Mouse (Mus musculus) MEL (cell line): Measurements from ENCODE around the gene Scai.

ENCODE experiments used
- CTCF ChIP-seq, 3 experiments: IDR thresholded peaks in 2 of 3; conservative IDR thresholded peaks in 1 of 3; 2 replicates each; pipeline ENCODE4 v1.5.1; 2011 to 2012; ENCODE audit warnings: low read length in 3 of 3, low read depth in 2 of 3, mild to moderate bottlenecking in 2 of 3, improper control_type of control experiment in 1 of 3, inconsistent platforms in 1 of 3, mixed read lengths in 1 of 3, moderate library complexity in 1 of 3; ENCODE audit not compliant: control insufficient read depth in 1 of 3, insufficient read depth in 1 of 3, poor library complexity in 1 of 3, severe bottlenecking in 1 of 3
- E2F4 ChIP-seq: IDR thresholded peaks from 2 replicates; pipeline ENCODE4 v1.6.1; 2011; ENCODE audit warnings: low read depth, low read length, improper control_type of control experiment, borderline replicate concordance
- GATA1 ChIP-seq: IDR thresholded peaks from 2 replicates; pipeline ENCODE4 v1.6.1; 2011; ENCODE audit warnings: low read depth, low read length, improper control_type of control experiment
- MXI1 ChIP-seq: IDR thresholded peaks from 2 replicates; pipeline ENCODE4 v1.6.1; 2011; ENCODE audit warnings: mild to moderate bottlenecking, low read depth, low read length, improper control_type of control experiment
- MYC ChIP-seq: IDR thresholded peaks from 2 replicates; pipeline ENCODE4 v1.6.1; 2011; ENCODE audit warnings: low read depth, mild to moderate bottlenecking, low read length, improper control_type of control experiment, moderate library complexity
- NRF1 ChIP-seq: IDR thresholded peaks from 2 replicates; pipeline ENCODE4 v1.6.1; 2014; ENCODE audit warnings: low read depth, mild to moderate bottlenecking, inconsistent platforms, low read length, improper control_type of control experiment, moderate library complexity; ENCODE audit not compliant: poor library complexity, insufficient read depth, severe bottlenecking
- POLR2A ChIP-seq, 2 experiments: IDR thresholded peaks; 2 replicates each; pipeline ENCODE4 v1.6.1; 2011 to 2012; ENCODE audit warnings: low read length in 2 of 2, mild to moderate bottlenecking in 2 of 2, control low read depth in 1 of 2, improper control_type of control experiment in 1 of 2, low read depth in 1 of 2, moderate library complexity in 1 of 2; ENCODE audit not compliant: control insufficient read depth in 1 of 2, insufficient read depth in 1 of 2, poor library complexity in 1 of 2
- TAL1 ChIP-seq: IDR thresholded peaks from 2 replicates; pipeline ENCODE4 v1.6.1; 2012; ENCODE audit warnings: mild to moderate bottlenecking, inconsistent platforms, low read length, moderate library complexity, mixed read lengths
- USF2 ChIP-seq, 2 experiments: IDR thresholded peaks; 2 replicates each; pipeline ENCODE4 v1.6.1; 2011 to 2012; ENCODE audit warnings: improper control_type of control experiment in 2 of 2, low read length in 2 of 2, borderline replicate concordance in 1 of 2, inconsistent platforms in 1 of 2, low read depth in 1 of 2, mild to moderate bottlenecking in 1 of 2; ENCODE audit not compliant: insufficient read depth in 1 of 2
- ZMIZ1 ChIP-seq: IDR thresholded peaks from 2 replicates; pipeline ENCODE4 v1.6.1; 2012; ENCODE audit warnings: low read depth, mild to moderate bottlenecking, inconsistent platforms, low read length, improper control_type of control experiment, moderate library complexity

DNA sequence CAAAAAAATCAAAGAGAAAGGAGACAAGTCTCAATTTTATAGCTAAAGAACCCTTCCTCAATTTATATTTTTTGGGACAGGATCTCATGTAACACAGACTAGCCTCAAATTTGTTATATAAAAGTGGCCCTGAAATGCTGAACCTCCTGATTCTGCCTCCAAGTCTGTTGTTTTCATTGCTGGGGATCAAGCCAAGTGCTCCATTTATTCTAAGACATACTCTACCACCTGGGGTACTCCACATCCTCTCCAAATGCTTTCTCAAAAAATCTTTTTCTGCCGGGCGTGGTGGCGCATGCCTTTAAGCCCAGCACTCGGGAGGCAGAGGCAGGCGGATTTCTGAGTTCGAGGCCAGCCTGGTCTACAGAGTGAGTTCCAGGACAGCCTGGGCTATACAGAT lies 29.5 kb upstream of the Scai start:
- no peak for TF ChIP-seq TAL1
- TF ChIP-seq E2F4: no peak
- TF ChIP-seq GATA1: no peak
- TF ChIP-seq POLR2A (IDR thresholded peaks at IDR 0.05; ENCODE audit: control insufficient read depth in 1 of 2, insufficient read depth in 1 of 2, low read depth in 1 of 2, low read length in 2 of 2, poor library complexity in 1 of 2): no peak
- TF ChIP-seq NRF1: no peak
- TF ChIP-seq MXI1: no peak
- TF ChIP-seq USF2 (IDR thresholded peaks at IDR 0.05; ENCODE audit: borderline replicate concordance in 1 of 2, insufficient read depth in 1 of 2, low read depth in 1 of 2, low read length in 2 of 2): no peak
- no peak for TF ChIP-seq CTCF (IDR thresholded peaks at IDR 0.05 in 2 of 3, conservative IDR thresholded peaks at IDR 0.05 in 1 of 3; ENCODE audit: control insufficient read depth in 1 of 3, insufficient read depth in 1 of 3, low read depth in 2 of 3, low read length in 3 of 3, poor library complexity in 1 of 3, severe bottlenecking in 1 of 3)
- no peak for TF ChIP-seq ZMIZ1
- no peak for TF ChIP-seq MYC
